Mouse (Mus musculus) embryonic facial prominence, embryonic 11.5 days (tissue): ENCODE data around the gene Liph. TPM values are rescaled to one million over a fixed set of nuclear protein-coding genes. Genes with fewer than 3 reads are reported as not detected.
"Not testable (repeated sequence)": the region's sequence is repeated elsewhere in the genome, so short reads cannot be mapped to it uniquely, and the experiment has no call there.

Source experiments
- ATAC-seq: fragments of 200-750 bp; cut with Nextera tagmentation; replicated peaks from 2 replicates; pipeline ENCODE4 v1.8.0; 2017; ENCODE audit warnings: low read depth; ENCODE audit not compliant: insufficient number of reproducible peaks, low FRiP score, low TSS enrichment
- DNase-seq: peaks from one replicate; pipeline ENCODE4 v3.0.0-alpha.2; 2015; ENCODE audit warnings: low spot score
- H3K27ac ChIP-seq: fragments of 300-500 bp; sonication (generic); replicated peaks from 2 replicates; pipeline ENCODE4 v1.5.1; 2014; ENCODE audit warnings: mild to moderate bottlenecking, low read depth, low read length, control low read depth
- H3K27me3 ChIP-seq: fragments of 300-500 bp; sonication (generic); 2 replicates; pipeline ENCODE4 v1.6.1; 2014; ENCODE audit warnings: mild to moderate bottlenecking, low read length, moderate library complexity, mixed read lengths; ENCODE audit not compliant: control insufficient read depth, insufficient read depth
- H3K36me3 ChIP-seq: fragments of 300-500 bp; sonication (generic); replicated peaks from 2 replicates; pipeline ENCODE4 v1.6.1; 2014; ENCODE audit warnings: low read depth, mild to moderate bottlenecking, low read length, moderate library complexity, mixed read lengths; ENCODE audit not compliant: control insufficient read depth, insufficient read depth
- H3K4me1 ChIP-seq: fragments of 300-500 bp; sonication (generic); 2 replicates; pipeline ENCODE4 v1.6.1; 2014; ENCODE audit warnings: low read length, mixed read lengths; ENCODE audit not compliant: control insufficient read depth, insufficient read depth
- H3K4me2 ChIP-seq: fragments of 300-500 bp; sonication (generic); 2 replicates; pipeline ENCODE4 v1.6.1; 2014; ENCODE audit warnings: low read depth, mild to moderate bottlenecking, control low read depth, low read length, moderate library complexity
- H3K4me3 ChIP-seq: fragments of 300-500 bp; sonication (generic); 2 replicates; pipeline ENCODE4 v1.5.1; 2014; ENCODE audit warnings: low read depth, low read length, control low read depth
- H3K9ac ChIP-seq: fragments of 300-500 bp; sonication (generic); replicated peaks from 2 replicates; pipeline ENCODE4 v1.6.1; 2014; ENCODE audit warnings: mild to moderate bottlenecking, control low read depth, low read length
- H3K9me3 ChIP-seq: fragments of 300-500 bp; sonication (generic); replicated peaks from 2 replicates; pipeline ENCODE4 v1.6.1; 2016; ENCODE audit warnings: mild to moderate bottlenecking, low read length, inconsistent platforms, mixed read lengths; ENCODE audit not compliant: control insufficient read depth
- WGBS: fragments of 180-500 bp; shearing (Covaris S2); extraction: QIAGEN DNeasy Blood & Tissue Kit; methylation state at CpG from one replicate; pipeline ENCODE4 v1.1.7; 2014; 5-methylcytosine and 5-hydroxymethylcytosine counted together
- polyA plus RNA-seq: library from polyadenylated mRNA; unstranded; fragments of >200 nt; fragmentation: Nextera tagmentation; extraction: Ambion mirVana; gene quantifications from 2 replicates; pipeline ENCODE4 v1.2.1, GENCODE M21; 2014

Liph gene
- polyA plus RNA-seq, 1 experiment from 2014 or later = not detected

DNA sequence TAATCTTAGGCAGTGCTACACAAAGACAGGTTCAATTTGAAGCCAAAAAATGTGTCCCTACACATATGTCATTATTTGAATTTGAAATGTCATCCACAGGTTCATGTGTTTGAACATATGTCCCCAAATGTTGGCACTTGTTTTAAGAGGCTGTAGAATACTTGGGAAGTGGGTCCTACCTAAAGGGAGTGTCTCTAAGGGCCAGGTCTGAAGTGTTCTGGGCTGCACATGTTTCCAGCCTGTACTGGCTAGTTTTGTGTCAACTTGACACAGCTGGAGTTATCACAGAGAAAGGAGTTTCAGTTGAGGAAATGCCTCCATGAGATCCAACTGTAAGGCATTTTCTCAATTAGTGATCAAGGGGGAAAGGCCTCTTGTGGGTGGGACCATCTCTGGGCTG is 4.6 kb downstream of the Liph start:
- not testable (repeated sequence) for H3K9me3 ChIP-seq, H3K27me3 ChIP-seq, H3K4me2 ChIP-seq, H3K36me3 ChIP-seq, H3K4me1 ChIP-seq, H3K9ac ChIP-seq, DNase-seq, H3K27ac ChIP-seq, H3K4me3 ChIP-seq, ATAC-seq

DNA sequence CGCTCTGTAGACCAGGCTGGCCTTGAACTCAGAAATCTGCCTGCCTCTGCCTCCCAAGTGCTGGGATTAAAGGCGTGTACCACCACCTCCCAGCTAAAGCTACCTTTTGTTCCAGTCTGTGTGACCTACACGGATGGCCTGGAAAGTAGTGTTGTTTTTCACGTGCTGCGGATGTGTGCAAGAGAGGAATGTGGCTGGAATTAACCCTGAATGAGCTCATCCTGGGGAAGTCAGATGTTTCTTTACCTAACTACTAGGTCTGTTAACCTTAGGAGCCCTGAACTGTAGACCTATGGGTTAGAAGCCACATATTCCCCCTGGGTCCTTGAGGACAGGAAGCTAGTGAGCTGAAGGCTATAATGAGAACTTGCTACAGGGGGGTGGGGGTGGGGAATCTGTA is 7.5 kb downstream of the Liph start:
- 56% methylated on average over 5 of the region's 5 CpGs for WGBS
- Histone ChIP-seq H3K36me3 (no peaks in the 10 kb centered on the region), H3K9ac (no peak overlapping the region), H3K27ac (no peak overlapping the region), H3K4me1 (no peaks in the 10 kb centered on the region), H3K27me3 (no peaks in the 10 kb centered on the region), H3K9me3 (no peaks in the 10 kb centered on the region), H3K4me2 (no peak overlapping the region), H3K4me3 (no peak overlapping the region)
- ATAC-seq (no peak), DNase-seq (no peak)

DNA sequence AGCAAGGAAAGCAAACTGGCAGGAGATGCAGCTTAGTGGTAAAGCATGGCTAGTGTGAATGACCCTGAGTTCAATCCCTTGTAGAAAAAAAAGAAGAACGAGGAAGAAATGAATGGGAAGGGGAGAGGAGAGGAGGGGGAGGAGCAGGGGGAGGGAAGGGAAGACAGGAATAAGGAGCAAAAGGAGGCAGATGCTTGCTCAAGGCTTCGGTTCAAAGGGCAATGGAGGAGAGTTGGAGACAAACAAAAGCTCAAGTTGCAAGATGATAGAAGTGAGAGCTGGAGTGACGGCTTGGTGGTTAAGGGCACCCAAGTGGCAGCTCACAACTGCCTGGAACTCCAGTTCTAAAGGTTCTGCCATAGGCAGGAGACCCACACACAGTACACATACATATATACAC is 9.3 kb downstream of the Liph start:
- H3K36me3 ChIP-seq = no peaks in the 10 kb centered on the region
- no peak overlapping the region for H3K4me3 ChIP-seq
- WGBS = 27% methylated on average over 3 of the region's 3 CpGs
- DNase-seq (no peak), ATAC-seq (no peak)
- no peak overlapping the region for H3K9ac ChIP-seq
- no peaks in the 10 kb centered on the region for H3K27me3 ChIP-seq
- H3K9me3 ChIP-seq = no peaks in the 10 kb centered on the region
- H3K4me1 ChIP-seq = no peaks in the 10 kb centered on the region
- no peak overlapping the region for H3K4me2 ChIP-seq
- no peak overlapping the region for H3K27ac ChIP-seq

DNA sequence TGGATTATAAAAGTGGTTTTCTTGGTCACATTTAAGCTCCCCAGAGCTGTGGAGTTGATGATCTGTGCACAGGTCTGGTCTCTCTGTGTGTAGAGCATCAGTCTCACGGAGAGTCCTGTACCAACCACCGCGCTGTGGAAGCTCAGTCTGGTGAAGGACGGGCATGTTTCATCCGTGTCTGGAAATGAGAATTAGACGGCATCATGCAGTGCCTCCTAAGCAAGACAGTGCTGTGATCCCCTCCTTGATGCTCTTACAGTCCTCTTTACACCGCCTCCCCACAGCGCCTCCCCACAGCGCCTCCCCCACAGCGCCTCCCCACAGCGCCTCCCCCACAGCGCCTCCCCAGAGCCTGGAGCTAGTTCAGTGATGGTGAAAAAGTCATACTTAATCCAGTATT is 11.4 kb downstream of the Liph start:
- no peaks in the 10 kb centered on the region for H3K36me3 ChIP-seq
- H3K9ac ChIP-seq = no peak overlapping the region
- DNase-seq (no peak), ATAC-seq (no peak)
- no peaks in the 10 kb centered on the region for H3K9me3 ChIP-seq
- no peak overlapping the region for H3K4me2 ChIP-seq
- H3K4me1 ChIP-seq = no peaks in the 10 kb centered on the region
- H3K4me3 ChIP-seq = no peak overlapping the region
- H3K27ac ChIP-seq = no peak overlapping the region
- no peaks in the 10 kb centered on the region for H3K27me3 ChIP-seq
- WGBS = 88% methylated on average over 12 of the region's 12 CpGs

DNA sequence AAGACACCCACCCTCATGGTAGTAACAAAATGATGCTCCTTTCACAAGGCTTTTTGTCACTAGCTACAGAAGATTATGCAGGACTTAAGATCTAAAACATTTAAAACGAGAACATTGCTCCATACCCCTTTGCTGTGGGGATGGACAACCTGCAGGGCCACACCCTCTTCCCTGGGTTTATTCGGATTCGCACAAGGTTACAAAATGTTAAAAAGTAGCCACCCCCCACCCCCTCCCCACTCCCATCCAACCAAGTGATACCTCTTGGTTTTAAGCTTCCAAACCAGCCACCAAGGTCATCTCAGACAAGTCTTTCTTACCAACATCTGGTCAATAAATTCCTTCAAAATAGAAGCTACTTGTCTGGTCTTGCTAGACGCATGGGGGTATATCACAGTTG is 11.9 kb downstream of the Liph start:
- Histone ChIP-seq H3K27me3 (no peaks in the 10 kb centered on the region), H3K4me2 (no peak overlapping the region), H3K9me3 (no peaks in the 10 kb centered on the region), H3K27ac (no peak overlapping the region), H3K4me3 (no peak overlapping the region), H3K4me1 (no peaks in the 10 kb centered on the region), H3K9ac (no peak overlapping the region), H3K36me3 (no peaks in the 10 kb centered on the region)
- ATAC-seq (no peak), DNase-seq (no peak)
- 94% methylated on average over 4 of the region's 4 CpGs for WGBS

DNA sequence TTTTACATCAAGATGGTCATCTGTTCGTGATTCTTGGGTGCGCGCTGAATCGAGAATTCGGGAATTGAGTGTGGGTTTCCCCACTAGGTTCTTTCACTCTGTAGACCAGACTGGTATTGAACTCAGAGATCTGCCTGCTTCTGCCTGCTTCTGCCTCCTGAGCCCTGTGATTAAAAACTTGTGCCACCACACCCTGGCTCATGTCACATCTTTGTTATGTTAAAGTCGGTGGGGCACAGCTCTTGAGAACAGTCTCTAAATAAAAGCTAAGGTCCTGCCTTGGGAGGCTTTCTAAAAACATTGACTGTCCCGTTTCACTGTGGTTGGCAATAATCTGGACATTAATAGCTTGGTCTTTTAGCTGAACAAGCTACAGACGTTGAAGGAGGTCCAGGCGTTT is 12.3 kb downstream of the Liph start:
- Histone ChIP-seq H3K36me3 (no peaks in the 10 kb centered on the region), H3K27me3 (no peaks in the 10 kb centered on the region), H3K9ac (no peak overlapping the region), H3K4me1 (no peaks in the 10 kb centered on the region), H3K4me2 (no peak overlapping the region), H3K27ac (no peak overlapping the region), H3K9me3 (no peaks in the 10 kb centered on the region), H3K4me3 (no peak overlapping the region)
- no peak for DNase-seq
- WGBS = 93% methylated on average over 9 of the region's 9 CpGs
- ATAC-seq = no peak

DNA sequence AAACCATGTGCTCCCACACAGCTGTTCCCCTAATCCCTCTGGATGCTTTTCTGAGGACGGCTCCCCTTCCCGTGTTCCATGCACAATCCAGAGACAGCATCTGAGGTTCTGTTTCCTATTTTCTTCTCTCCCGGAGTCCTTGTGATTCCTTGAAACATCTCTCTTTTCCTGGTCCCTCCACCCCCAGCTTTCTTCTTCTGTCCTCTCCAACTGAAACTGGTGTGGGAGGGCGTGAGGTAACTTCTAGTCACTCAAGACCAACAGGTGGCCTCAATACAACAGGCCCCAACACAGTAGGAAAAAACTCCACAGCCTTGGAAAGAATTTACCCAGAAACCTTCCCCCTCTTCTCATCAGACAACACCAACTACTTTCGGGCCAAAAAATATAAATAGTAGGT is 18.1 kb downstream of the Liph start:
- WGBS = 67% methylated on average over 5 of the region's 5 CpGs
- Histone ChIP-seq H3K4me3 (no peak overlapping the region), H3K4me1 (no peaks in the 10 kb centered on the region), H3K27me3 (no peaks in the 10 kb centered on the region), H3K4me2 (no peak overlapping the region), H3K9me3 (no peaks in the 10 kb centered on the region), H3K36me3 (no peaks in the 10 kb centered on the region), H3K27ac (no peak overlapping the region), H3K9ac (no peak overlapping the region)
- no peak for ATAC-seq
- DNase-seq = no peak

DNA sequence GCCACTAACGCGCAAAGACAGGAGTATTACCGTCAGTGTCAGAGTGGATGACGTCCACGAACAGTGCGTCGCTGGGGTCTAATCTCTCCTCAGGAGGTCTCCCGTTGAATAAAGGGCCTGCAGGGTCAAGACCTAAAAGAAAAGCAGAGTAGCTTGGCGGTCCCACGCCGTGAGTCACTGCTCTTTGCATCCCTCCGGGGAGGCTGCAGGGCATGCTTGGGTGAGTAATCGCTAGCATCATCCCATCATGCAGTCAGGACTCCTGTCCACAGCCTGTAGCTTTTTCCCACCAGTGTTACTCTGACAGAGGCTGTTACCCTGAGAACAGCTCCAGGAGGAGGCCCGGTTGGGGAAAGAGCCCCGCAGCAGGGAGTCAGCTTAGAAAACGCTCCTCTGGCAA is 19.3 kb downstream of the Liph start:
- DNase-seq = no peak
- no peak overlapping the region for H3K27ac ChIP-seq

DNA sequence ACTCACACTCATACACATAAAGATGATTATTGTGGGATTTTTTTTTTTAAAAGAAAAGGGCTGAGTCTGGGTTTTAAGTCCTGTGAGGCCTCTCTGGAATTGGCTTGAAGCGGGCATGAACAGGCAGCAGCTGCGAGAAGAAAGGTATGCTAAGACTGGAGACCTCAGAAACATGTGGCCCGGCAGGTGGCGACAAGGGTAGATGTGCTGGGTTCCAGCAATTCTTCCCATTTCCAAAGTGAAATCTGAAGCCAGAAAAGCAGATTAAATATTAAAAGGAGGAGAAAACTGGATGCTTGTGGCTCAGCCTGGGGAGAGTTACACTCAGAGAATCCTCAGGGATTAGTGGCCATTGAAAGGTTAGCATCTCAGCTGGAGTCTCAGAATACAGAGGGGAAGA is 24.0 kb downstream of the Liph start:
- ATAC-seq (no peak), DNase-seq (no peak)
- no peaks in the 10 kb centered on the region for H3K36me3 ChIP-seq
- H3K4me3 ChIP-seq = no peak overlapping the region
- no peak overlapping the region for H3K4me2 ChIP-seq
- no peak overlapping the region for H3K27ac ChIP-seq
- H3K9ac ChIP-seq = no peak overlapping the region; the same call in 1 of the 2 replicates
- no peaks in the 10 kb centered on the region for H3K27me3 ChIP-seq
- no peaks in the 10 kb centered on the region for H3K9me3 ChIP-seq
- H3K4me1 ChIP-seq = no peaks in the 10 kb centered on the region
- WGBS = 47% methylated on average over 4 of the region's 4 CpGs

More for the DNA sequence above, 19.3 kb downstream of the Liph start:
- WGBS = 3% methylated on average over 16 of the region's 16 CpGs
- Histone ChIP-seq H3K4me3 (no peak overlapping the region), H3K9me3 (no peaks in the 10 kb centered on the region), H3K4me2 (peak overlapping the region; percentile 21), H3K9ac (no peak overlapping the region), H3K4me1 (no peaks in the 10 kb centered on the region), H3K36me3 (no peaks in the 10 kb centered on the region), H3K27me3 (no peaks in the 10 kb centered on the region)
- no peak; the same call in 1 of the 2 replicates for ATAC-seq
